Mouse (Mus musculus) lung, embryonic 14.5 days (tissue): ENCODE data around the gene Dnah8. TPM values are rescaled to one million over a fixed set of nuclear protein-coding genes. Genes with fewer than 3 reads are reported as not detected.
"Not testable (repeated sequence)": the region's sequence is repeated elsewhere in the genome, so short reads cannot be mapped to it uniquely, and the experiment has no call there.

Experiments
- ATAC-seq: fragments of 200-750 bp; cut with Nextera tagmentation; 2 replicates; pipeline ENCODE4 v1.8.0; 2017; ENCODE audit warnings: mild to moderate bottlenecking, moderate TSS enrichment, moderate library complexity; ENCODE audit not compliant: insufficient read depth
- DNase-seq: peaks from one replicate; pipeline ENCODE4 v3.0.0-alpha.2; 2015
- H3K27ac ChIP-seq: fragments of 300-500 bp; sonication (generic); 2 replicates; pipeline ENCODE4 v1.5.1; 2014; ENCODE audit warnings: low read depth, mild to moderate bottlenecking, moderate library complexity
- H3K27me3 ChIP-seq: fragments of 300-500 bp; sonication (generic); 2 replicates; pipeline ENCODE4 v1.6.1; 2014; ENCODE audit warnings: low read length, control low read depth; ENCODE audit not compliant: insufficient read depth
- H3K36me3 ChIP-seq: fragments of 300-500 bp; sonication (generic); 2 replicates; pipeline ENCODE4 v1.6.1; 2014; ENCODE audit warnings: control low read depth; ENCODE audit not compliant: insufficient read depth
- H3K4me1 ChIP-seq: fragments of 300-500 bp; sonication (generic); 2 replicates; pipeline ENCODE4 v1.6.1; 2014; ENCODE audit warnings: antibody characterized with exemption, control low read depth; ENCODE audit not compliant: insufficient read depth
- H3K4me2 ChIP-seq: fragments of 300-500 bp; sonication (generic); 2 replicates; pipeline ENCODE4 v1.6.1; 2014; ENCODE audit warnings: mild to moderate bottlenecking
- H3K4me3 ChIP-seq: fragments of 300-500 bp; sonication (generic); 2 replicates; pipeline ENCODE4 v1.5.1; 2014; ENCODE audit warnings: low read depth, low read length
- H3K9ac ChIP-seq: fragments of 300-500 bp; sonication (generic); 2 replicates; pipeline ENCODE4 v1.6.1; 2014
- H3K9me3 ChIP-seq: fragments of 300-500 bp; sonication (generic); 2 replicates; pipeline ENCODE4 v1.6.1; 2016; ENCODE audit warnings: low read depth, low read length, control low read depth
- CTCF ChIP-seq: IDR thresholded peaks from 2 replicates; pipeline ENCODE4 v1.5.1; 2016; ENCODE audit warnings: antibody characterized with exemption, low read depth
- WGBS: fragments of 180-500 bp; shearing (Covaris S2); extraction: QIAGEN DNeasy Blood & Tissue Kit; methylation state at CpG from one replicate; pipeline ENCODE4 v1.1.7; 2014; 5-methylcytosine and 5-hydroxymethylcytosine counted together
- polyA plus RNA-seq: library from polyadenylated mRNA; unstranded; fragments of >200 nt; fragmentation: Nextera tagmentation; extraction: Ambion mirVana; gene quantifications from 2 replicates; pipeline ENCODE4 v1.2.1, GENCODE M21; 2014

Dnah8 gene
- polyA plus RNA-seq, 1 experiment from 2014 or later = 4.7 TPM

DNA sequence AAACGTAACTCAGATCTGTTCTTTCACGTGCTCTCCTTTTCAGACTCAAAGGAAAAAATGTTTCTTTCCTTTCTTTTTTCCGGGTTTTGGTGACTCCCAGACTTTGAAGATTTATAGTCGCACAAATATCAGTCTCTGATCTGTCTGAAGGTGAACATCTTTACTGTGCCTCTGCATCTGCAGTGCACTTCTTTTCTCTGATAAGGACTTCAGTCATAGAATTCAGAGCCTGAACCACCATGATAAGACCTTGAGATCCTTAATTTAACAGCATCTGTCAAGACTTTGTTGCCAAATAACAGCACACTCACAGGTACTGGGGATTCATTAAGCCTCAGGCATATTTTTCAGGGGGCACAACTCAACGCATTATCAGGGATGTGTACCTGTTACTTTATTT is 8.0 kb upstream of the Dnah8 start:
- H3K9ac ChIP-seq = no peak overlapping the region
- DNase-seq (no peak), ATAC-seq (no peak)
- no peak overlapping the region for H3K27ac ChIP-seq
- no peaks in the 10 kb centered on the region for H3K36me3 ChIP-seq
- H3K4me1 ChIP-seq = peaks cover 7% of the 10 kb centered on the region; the same call in 1 of the 2 replicates
- WGBS = 83% methylated on average over 5 of the region's 5 CpGs
- no peak overlapping the region for H3K4me3 ChIP-seq
- no peaks in the 10 kb centered on the region for H3K9me3 ChIP-seq
- no peak for TF ChIP-seq CTCF
- no peak overlapping the region for H3K4me2 ChIP-seq
- H3K27me3 ChIP-seq = no peaks in the 10 kb centered on the region

DNA sequence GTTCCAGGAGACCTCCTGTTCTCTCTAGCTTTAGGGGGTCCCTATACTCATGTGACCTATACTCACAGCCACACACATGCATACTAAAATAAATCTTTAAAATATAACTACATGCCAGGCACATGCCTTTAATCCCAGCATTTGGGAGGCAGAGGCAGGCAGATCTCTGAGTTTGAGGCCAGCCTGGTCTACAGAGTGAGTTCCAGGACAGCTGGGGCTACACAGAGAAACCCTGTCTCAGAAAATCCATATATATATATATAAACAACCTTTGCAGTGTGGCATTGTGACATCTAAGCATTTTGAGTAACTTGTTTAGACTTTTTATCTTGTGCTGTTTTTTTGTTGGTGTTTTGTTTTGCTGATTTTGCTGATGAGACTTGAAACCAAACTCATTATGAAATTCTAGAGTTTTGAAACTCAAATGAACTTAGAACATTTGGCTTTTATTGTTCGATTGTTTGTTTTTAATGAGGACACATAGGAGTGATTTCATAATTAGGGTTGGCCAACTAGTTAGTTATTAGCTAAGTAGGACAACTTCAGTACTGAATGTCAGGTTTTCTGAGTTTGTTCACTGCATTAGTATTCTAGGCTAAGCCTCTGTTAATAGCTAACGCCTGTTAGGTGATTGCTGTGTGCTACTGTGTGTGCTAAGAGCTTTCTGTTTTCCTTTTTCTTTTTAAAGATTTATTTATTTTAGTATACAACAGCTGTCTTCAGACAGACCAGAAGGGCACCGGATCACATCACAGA is 5.8 kb upstream of the Dnah8 start:
- Histone ChIP-seq H3K4me3 (no peak overlapping the region), H3K9me3 (no peaks in the 10 kb centered on the region), H3K4me1 (0 out of 2 replicates have a peak, but pooled peaks cover 3% of the 10 kb centered on the region), H3K9ac (no peak overlapping the region), H3K4me2 (no peak overlapping the region), H3K36me3 (no peaks in the 10 kb centered on the region), H3K27ac (no peak overlapping the region), H3K27me3 (no peaks in the 10 kb centered on the region)
- 73% methylated on average over 3 of the region's 3 CpGs for WGBS
- DNase-seq (no peak), ATAC-seq (no peak)
- no peak for TF ChIP-seq CTCF

DNA sequence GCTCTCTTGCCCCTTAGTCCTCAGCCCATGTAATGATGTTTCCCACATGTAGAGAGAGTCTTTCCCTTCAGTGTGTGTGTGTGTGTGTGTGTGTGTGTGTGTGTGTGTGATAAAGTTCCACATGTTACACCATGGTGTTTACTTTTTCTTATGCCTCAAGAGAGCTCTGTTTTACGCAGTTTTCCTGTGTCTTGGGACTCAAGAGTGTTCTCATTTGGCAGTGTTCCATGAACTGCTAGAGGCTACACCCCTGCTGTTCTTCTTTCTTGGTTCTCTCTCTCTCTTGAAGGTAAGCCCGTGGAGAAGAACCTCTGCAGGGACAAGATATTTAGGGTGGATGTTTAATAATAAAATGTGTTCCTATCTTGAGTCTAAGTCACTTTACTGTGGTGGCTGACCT is 5.0 kb upstream of the Dnah8 start:
- H3K9ac ChIP-seq = no peak overlapping the region
- no peak for TF ChIP-seq CTCF
- 0 out of 2 replicates have a peak, but pooled peaks cover 3% of the 10 kb centered on the region for H3K4me1 ChIP-seq
- H3K27me3 ChIP-seq = no peaks in the 10 kb centered on the region
- no peak for ATAC-seq
- H3K4me2 ChIP-seq = no peak overlapping the region
- DNase-seq = peak; percentile 59
- no peaks in the 10 kb centered on the region for H3K9me3 ChIP-seq
- H3K4me3 ChIP-seq = no peak overlapping the region
- H3K36me3 ChIP-seq = no peaks in the 10 kb centered on the region
- WGBS = 21% methylated on average over 2 of the region's 2 CpGs
- H3K27ac ChIP-seq = no peak overlapping the region

DNA sequence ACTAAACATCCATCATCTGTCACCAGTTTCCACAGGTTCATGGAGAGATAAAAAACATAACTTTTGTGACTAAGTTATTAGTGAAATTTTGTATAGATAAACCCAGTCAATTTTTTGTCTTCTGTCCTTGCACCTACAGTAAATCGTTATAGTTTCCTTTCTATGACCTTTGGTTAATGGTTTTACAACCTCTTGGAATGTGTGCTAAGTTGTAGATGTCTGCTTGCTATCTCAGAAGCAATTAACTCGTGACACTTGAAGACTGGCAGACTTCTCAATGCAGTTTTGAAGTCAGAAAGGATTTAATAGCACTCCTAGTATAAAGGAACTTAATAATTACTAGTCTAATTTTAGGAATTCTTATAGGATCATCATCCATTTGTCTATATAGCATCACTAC is 3.6 kb upstream of the Dnah8 start:
- Histone ChIP-seq H3K4me1 (0 out of 2 replicates have a peak, but pooled peaks cover 3% of the 10 kb centered on the region), H3K27ac (no peak overlapping the region), H3K9me3 (no peaks in the 10 kb centered on the region), H3K9ac (no peak overlapping the region), H3K27me3 (no peaks in the 10 kb centered on the region), H3K4me2 (no peak overlapping the region), H3K4me3 (no peak overlapping the region), H3K36me3 (no peaks in the 10 kb centered on the region)
- 43% methylated on average over 2 of the region's 2 CpGs for WGBS
- DNase-seq (no peak), ATAC-seq (no peak)
- no peak for TF ChIP-seq CTCF

DNA sequence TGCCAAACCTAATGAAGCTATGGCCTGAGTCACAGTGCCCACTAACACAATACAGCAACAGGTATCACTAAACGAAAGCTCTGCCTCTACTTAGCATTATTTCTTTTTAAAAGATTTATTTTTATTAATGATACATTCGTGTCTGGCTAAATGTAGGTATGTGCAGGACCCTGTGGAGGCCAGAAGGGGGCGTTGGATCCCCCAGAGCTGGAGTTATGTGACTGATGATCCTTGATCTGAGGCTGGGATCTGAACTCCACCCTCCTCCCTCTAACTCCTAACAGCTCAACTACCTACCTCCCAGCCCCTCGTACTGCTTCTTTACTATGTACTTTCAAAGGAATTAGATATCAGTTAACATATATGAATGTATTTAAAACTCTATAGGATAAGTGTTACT is 2.7 kb upstream of the Dnah8 start:
- Histone ChIP-seq H3K4me1 (0 out of 2 replicates have a peak, but pooled peaks cover 3% of the 10 kb centered on the region), H3K4me2 (no peak overlapping the region), H3K4me3 (no peak overlapping the region), H3K9me3 (no peaks in the 10 kb centered on the region), H3K27me3 (no peaks in the 10 kb centered on the region), H3K9ac (no peak overlapping the region), H3K27ac (no peak overlapping the region), H3K36me3 (no peaks in the 10 kb centered on the region)
- ATAC-seq (no peak), DNase-seq (no peak)
- WGBS = 67% methylated on average over 4 of the region's 4 CpGs
- TF ChIP-seq CTCF = 0 out of 2 replicates have a peak, but pooled peaks have one; percentile 17

DNA sequence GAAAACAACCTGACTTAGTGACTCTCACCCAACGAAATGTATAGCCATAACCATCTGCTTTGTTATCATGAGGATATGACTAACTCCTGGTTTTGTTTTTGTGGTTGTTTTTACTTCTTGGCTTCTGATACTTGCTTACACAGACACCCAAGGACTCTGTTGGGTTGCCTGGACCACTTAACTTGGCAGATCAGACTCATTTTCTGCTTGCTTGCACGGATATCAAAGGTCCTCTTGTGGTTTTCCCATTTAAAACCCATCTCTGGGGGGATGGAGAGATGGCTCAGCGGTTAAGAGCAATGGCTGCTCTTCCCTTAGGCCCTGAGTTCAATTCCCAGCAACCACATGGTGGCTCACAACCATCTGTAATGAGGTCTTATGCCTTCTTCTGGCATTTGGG is 954 bp upstream of the Dnah8 start:
- Histone ChIP-seq H3K27me3 (no peaks in the 10 kb centered on the region), H3K4me3 (no peak overlapping the region), H3K36me3 (no peaks in the 10 kb centered on the region), H3K9ac (no peak overlapping the region), H3K9me3 (no peaks in the 10 kb centered on the region), H3K4me1 (0 out of 2 replicates have a peak, but pooled peaks cover 3% of the 10 kb centered on the region), H3K4me2 (no peak overlapping the region), H3K27ac (no peak overlapping the region)
- 82% methylated on average over 3 of the region's 3 CpGs for WGBS
- no peak for ATAC-seq
- no peak for DNase-seq
- TF ChIP-seq CTCF = no peak

DNA sequence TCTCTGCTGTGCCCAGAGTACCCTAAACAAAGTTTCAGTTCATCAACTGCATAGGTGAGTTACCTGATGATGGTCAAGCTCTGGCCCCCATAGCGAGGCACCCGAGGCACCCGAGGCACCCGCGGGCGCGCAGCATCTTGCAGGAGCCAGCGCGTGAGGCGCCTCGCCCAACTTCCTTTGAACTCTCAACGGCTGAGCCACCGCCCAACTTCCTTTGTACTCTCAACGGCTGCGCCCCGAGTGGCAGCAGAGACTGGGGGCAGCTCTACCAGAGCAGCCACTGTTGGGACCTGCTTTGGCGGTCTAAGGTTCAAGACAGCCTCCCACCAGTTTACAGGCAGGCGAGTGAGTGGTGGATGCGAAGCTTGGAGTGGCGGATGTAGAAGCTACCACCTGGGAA is 2.6 kb downstream of the Dnah8 start, which contains the start of gene Glo1:
TSS of gene Glo1 (minus strand) at position 153 of the 400 bp plus-strand sequence.
- not testable (repeated sequence) for H3K4me2 ChIP-seq, DNase-seq, H3K9me3 ChIP-seq, H3K4me3 ChIP-seq, H3K4me1 ChIP-seq, H3K27me3 ChIP-seq, H3K36me3 ChIP-seq, H3K9ac ChIP-seq, ATAC-seq, H3K27ac ChIP-seq
- no CpG with 5 or more reads among the region's 20 CpGs for WGBS
